Mouse (Mus musculus): ENCODE results near the gene Sem1.

- TF ChIP-seq POLR2A (IDR thresholded peaks at IDR 0.05; ENCODE audit: insufficient read depth, low read depth, low read length) = no peak
- no peak for TF ChIP-seq CTCF (IDR thresholded peaks at IDR 0.05)
- no peak for TF ChIP-seq EP300 (IDR thresholded peaks at IDR 0.05; ENCODE audit: insufficient read depth, low read depth, low read length)
These were observed 2.7 kb downstream of the Sem1 start for GRCm38 (mm10) chr6:6575796-6576195.

All from heart, adult 2 months (tissue).